Mouse (Mus musculus) hindbrain, embryonic 16.5 days (tissue): ENCODE data around the gene Izumo4. TPM values are rescaled to one million over a fixed set of nuclear protein-coding genes. Genes with fewer than 3 reads are reported as not detected.

Experiments
- ATAC-seq: fragments of 200-750 bp; cut with Nextera tagmentation; 2 replicates; pipeline ENCODE4 v1.8.0; 2017; ENCODE audit warnings: moderate TSS enrichment, moderate library complexity
- H3K27ac ChIP-seq: fragments of 300-500 bp; sonication (generic); 2 replicates; pipeline ENCODE4 v1.5.1; 2014; ENCODE audit warnings: low read depth, mild to moderate bottlenecking, control low read depth, low read length, moderate library complexity
- H3K27me3 ChIP-seq: fragments of 300-500 bp; sonication (generic); replicated peaks from 2 replicates; pipeline ENCODE4 v1.6.1; 2014; ENCODE audit warnings: low read length; ENCODE audit not compliant: control insufficient read depth, insufficient read depth
- H3K36me3 ChIP-seq: fragments of 300-500 bp; sonication (generic); 2 replicates; pipeline ENCODE4 v1.6.1; 2014; ENCODE audit warnings: mild to moderate bottlenecking, low read length, moderate library complexity, mixed read lengths; ENCODE audit not compliant: control insufficient read depth, insufficient read depth
- H3K4me1 ChIP-seq: fragments of 300-500 bp; sonication (generic); 2 replicates; pipeline ENCODE4 v1.6.1; 2014; ENCODE audit warnings: low read depth, low read length; ENCODE audit not compliant: control insufficient read depth, insufficient read depth
- H3K4me2 ChIP-seq: fragments of 300-500 bp; sonication (generic); 2 replicates; pipeline ENCODE4 v1.6.1; 2014; ENCODE audit warnings: mild to moderate bottlenecking, low read length, control low read depth, moderate library complexity
- H3K4me3 ChIP-seq: fragments of 300-500 bp; sonication (generic); 2 replicates; pipeline ENCODE4 v1.5.1; 2014; ENCODE audit warnings: mild to moderate bottlenecking, low read length, control low read depth, moderate library complexity
- H3K9ac ChIP-seq: fragments of 300-500 bp; sonication (generic); 2 replicates; pipeline ENCODE4 v1.6.1; 2014; ENCODE audit warnings: low read depth, mild to moderate bottlenecking, control low read depth, low read length, moderate library complexity
- H3K9me3 ChIP-seq: fragments of 300-500 bp; sonication (generic); 2 replicates; pipeline ENCODE4 v1.6.1; 2014; ENCODE audit warnings: mild to moderate bottlenecking, low read length, moderate library complexity; ENCODE audit not compliant: control insufficient read depth
- WGBS: fragments of 180-500 bp; shearing (Covaris S2); extraction: QIAGEN DNeasy Blood & Tissue Kit; methylation state at CpG from one replicate; pipeline ENCODE4 v1.1.7; 2014; 5-methylcytosine and 5-hydroxymethylcytosine counted together
- polyA plus RNA-seq: library from polyadenylated mRNA; unstranded; fragments of >200 nt; fragmentation: Nextera tagmentation; extraction: Ambion mirVana; gene quantifications from 2 replicates; pipeline ENCODE4 v1.2.1, GENCODE M21; 2015

The Izumo4 gene
- polyA plus RNA-seq: 43.7 and 50.4 TPM in 2 replicates

GRCm38 (mm10) chr10:80701721-80702535 lies at the start of gene Izumo4, which contains the start of gene Mob3a:
Gene Izumo4 (plus strand): TSS chr10:80702184.
Gene Mob3a (minus strand): TSS chr10:80701977.
- peak; percentile 97 for ATAC-seq
- Histone ChIP-seq H3K4me1 (peaks cover 40% of the 10 kb centered on the region), H3K9ac (peak within 1 kb of the TSS; percentile 77), H3K36me3 (0 out of 2 replicates have a peak, but pooled peaks cover 2% of the 10 kb centered on the region), H3K27ac (peak within 1 kb of the TSS; percentile 82), H3K27me3 (no peaks in the 10 kb centered on the region), H3K4me2 (peak within 1 kb of the TSS; percentile 84), H3K4me3 (peak within 1 kb of the TSS; percentile 61), H3K9me3 (no peaks in the 10 kb centered on the region)
- 1% methylated on average over 58 of the region's 59 CpGs for WGBS

- WGBS: 85% methylated on average over 6 of the region's 6 CpGs
- H3K4me2 ChIP-seq: no peak overlapping the region
- no peak overlapping the region for H3K9ac ChIP-seq
- no peak overlapping the region for H3K27ac ChIP-seq
- peaks cover 2% of the 10 kb centered on the region; the same call in 1 of the 2 replicates for H3K36me3 ChIP-seq
- H3K27me3 ChIP-seq: no peaks in the 10 kb centered on the region
- peaks cover 17% of the 10 kb centered on the region for H3K4me1 ChIP-seq
- ATAC-seq: no peak
- no peak overlapping the region for H3K4me3 ChIP-seq
- H3K9me3 ChIP-seq: no peaks in the 10 kb centered on the region
Observed at GRCm38 (mm10) chr10:80653156-80653720, 48.7 kb upstream of the Izumo4 start.

- no peaks in the 10 kb centered on the region for H3K36me3 ChIP-seq
- WGBS: 75% methylated on average over 6 of the region's 6 CpGs
- no peak overlapping the region for H3K9ac ChIP-seq
- ATAC-seq: no peak
- no peaks in the 10 kb centered on the region for H3K9me3 ChIP-seq
- peak overlapping the region; percentile 88 for H3K4me2 ChIP-seq
- no peak overlapping the region for H3K27ac ChIP-seq
- no peaks in the 10 kb centered on the region for H3K27me3 ChIP-seq
- peaks cover 20% of the 10 kb centered on the region for H3K4me1 ChIP-seq
- peak overlapping the region; percentile 83 for H3K4me3 ChIP-seq
Observed at GRCm38 (mm10) chr10:80654866-80655265, 47.1 kb upstream of the Izumo4 start.

GRCm38 (mm10) chr10:80655406-80656129 lies 46.4 kb upstream of the Izumo4 start:
- 5% methylated on average over 12 of the region's 12 CpGs for WGBS
- Histone ChIP-seq H3K9ac (peak overlapping the region; percentile 96), H3K36me3 (no peaks in the 10 kb centered on the region), H3K9me3 (no peaks in the 10 kb centered on the region), H3K4me2 (peak overlapping the region; percentile 88), H3K27ac (peak overlapping the region; percentile 83), H3K27me3 (no peaks in the 10 kb centered on the region), H3K4me1 (peaks cover 20% of the 10 kb centered on the region), H3K4me3 (peak overlapping the region; percentile 83)
- ATAC-seq: peak; percentile 61

- peak overlapping the region; percentile 92 for H3K27ac ChIP-seq
- peak; percentile 87 for ATAC-seq
- WGBS: under 1% methylated on average over 40 of the region's 72 CpGs
- peak overlapping the region; percentile 88 for H3K4me2 ChIP-seq
- no peaks in the 10 kb centered on the region for H3K9me3 ChIP-seq
- peak overlapping the region; percentile 96 for H3K9ac ChIP-seq
- H3K36me3 ChIP-seq: no peaks in the 10 kb centered on the region
- H3K4me1 ChIP-seq: peaks cover 20% of the 10 kb centered on the region
- H3K27me3 ChIP-seq: no peaks in the 10 kb centered on the region
- H3K4me3 ChIP-seq: peak overlapping the region; percentile 83
Observed at GRCm38 (mm10) chr10:80656130-80656862, 45.7 kb upstream of the Izumo4 start.

- H3K9ac ChIP-seq: peak within 1 kb of the TSS; percentile 96
- 21% methylated on average over 15 of the region's 15 CpGs for WGBS
- ATAC-seq: peak; percentile 62
- no peaks in the 10 kb centered on the region for H3K27me3 ChIP-seq
- peak within 1 kb of the TSS; percentile 92 for H3K27ac ChIP-seq
- H3K9me3 ChIP-seq: no peaks in the 10 kb centered on the region
- H3K4me2 ChIP-seq: peak within 1 kb of the TSS; percentile 88
- H3K4me1 ChIP-seq: peaks cover 20% of the 10 kb centered on the region
- H3K4me3 ChIP-seq: peak within 1 kb of the TSS; percentile 83
- no peaks in the 10 kb centered on the region for H3K36me3 ChIP-seq
Observed at GRCm38 (mm10) chr10:80656863-80657623, 44.9 kb upstream of the Izumo4 start, which contains the start of gene Btbd2. Gene Btbd2 (minus strand): TSS chr10:80657071.

GRCm38 (mm10) chr10:80658194-80658840 lies 43.7 kb upstream of the Izumo4 start:
- no peak for ATAC-seq
- Histone ChIP-seq H3K9ac (no peak overlapping the region), H3K27ac (no peak overlapping the region), H3K4me3 (no peak overlapping the region), H3K27me3 (no peaks in the 10 kb centered on the region), H3K9me3 (no peaks in the 10 kb centered on the region), H3K36me3 (no peaks in the 10 kb centered on the region), H3K4me1 (peaks cover 20% of the 10 kb centered on the region), H3K4me2 (no peak overlapping the region)
- 87% methylated on average over 14 of the region's 14 CpGs for WGBS

GRCm38 (mm10) chr10:80658841-80659202 lies 43.2 kb upstream of the Izumo4 start:
- Histone ChIP-seq H3K27me3 (no peaks in the 10 kb centered on the region), H3K9me3 (no peaks in the 10 kb centered on the region), H3K4me3 (no peak overlapping the region), H3K4me2 (no peak overlapping the region; the same call in 1 of the 2 replicates), H3K27ac (peak overlapping the region; percentile 39; the same call in 1 of the 2 replicates), H3K9ac (0 out of 2 replicates have a peak overlapping the region, but pooled peaks have one; percentile 14), H3K36me3 (no peaks in the 10 kb centered on the region), H3K4me1 (peaks cover 20% of the 10 kb centered on the region)
- WGBS: 62% methylated on average over 4 of the region's 4 CpGs
- ATAC-seq: no peak
